Mouse (Mus musculus): ENCODE measurements around the gene Sgip1. TPM values are rescaled to one million over a fixed set of nuclear protein-coding genes. Genes with fewer than 3 reads are reported as not detected.

Gene Sgip1
- polyA plus RNA-seq (2016; fragmentation: Nextera tagmentation; extraction: Ambion mirVana), result 42.4 and 46.3 TPM in 2 replicates

- Histone ChIP-seq H3K4me1 (peaks cover 3% of the 10 kb centered on the region; the same call in 1 of the 2 replicates), H3K27me3 (no peaks in the 10 kb centered on the region), H3K9ac (no peak within 1 kb of the TSS), H3K4me2 (replicated peaks) (no peak within 1 kb of the TSS), H3K36me3 (no peaks in the 10 kb centered on the region), H3K9me3 (replicated peaks) (no peaks in the 10 kb centered on the region), H3K4me3 (no peak within 1 kb of the TSS), H3K27ac (no peak within 1 kb of the TSS)
- WGBS, result 70% methylated on average over 8 of the region's 8 CpGs
- no peak for ATAC-seq (ENCODE audit: low FRiP score)
Measured at GRCm38 (mm10) chr4:102741287-102741686, at the start of gene Sgip1. Sgip1 (plus strand) TSS chr4:102741297.

DNA sequence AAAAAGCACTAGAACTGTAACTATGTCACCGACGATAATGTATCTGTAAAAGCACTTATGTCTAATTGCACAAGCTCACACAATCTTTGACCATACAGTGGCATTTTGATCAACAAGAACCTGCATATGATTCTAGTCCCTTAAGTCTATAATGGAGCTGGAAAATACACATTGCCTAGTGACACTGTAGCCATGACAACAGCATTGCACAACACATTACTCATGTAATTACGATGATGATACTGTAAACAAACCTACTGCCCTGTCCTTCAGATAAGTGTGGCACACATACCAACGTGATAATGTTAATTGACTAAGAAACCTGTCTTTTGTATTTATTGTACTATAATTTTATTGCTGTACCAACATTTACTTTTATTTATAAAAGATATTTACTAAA, 49.7 kb upstream of the Sgip1 start:
- H3K27me3 ChIP-seq, result no peaks in the 10 kb centered on the region
- no peak for ATAC-seq (ENCODE audit: low FRiP score)
- H3K9ac ChIP-seq, result no peak overlapping the region

DNA sequence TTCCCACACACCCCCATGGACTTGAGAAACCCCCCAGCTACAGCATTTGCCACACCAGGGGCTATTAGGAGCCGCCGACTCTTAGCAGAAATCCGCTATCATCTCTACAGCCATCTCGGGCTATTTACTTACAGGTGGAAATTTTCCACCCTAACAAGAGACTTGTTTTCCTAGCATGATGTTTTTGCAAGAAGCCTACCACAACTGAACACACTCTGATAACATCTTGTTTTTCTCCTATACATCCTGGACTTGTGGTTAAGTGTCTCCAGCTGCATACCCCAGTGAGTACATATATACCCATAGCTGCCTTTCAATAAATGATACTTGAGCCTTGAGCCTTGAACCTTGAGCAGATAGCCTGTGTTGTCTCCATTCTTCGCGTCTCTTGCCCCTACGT, 43.1 kb upstream of the Sgip1 start:
- Histone ChIP-seq H3K9me3 (replicated peaks) (no peaks in the 10 kb centered on the region), H3K36me3 (no peaks in the 10 kb centered on the region), H3K27me3 (no peaks in the 10 kb centered on the region), H3K4me1 (no peaks in the 10 kb centered on the region), H3K27ac (no peak overlapping the region), H3K4me3 (no peak overlapping the region), H3K4me2 (replicated peaks) (no peak overlapping the region), H3K9ac (no peak overlapping the region)
- 96% methylated on average over 7 of the region's 7 CpGs for WGBS
- ATAC-seq (ENCODE audit: low FRiP score), result no peak

More for the DNA sequence above, 49.7 kb upstream of the Sgip1 start:
- H3K4me1 ChIP-seq, result no peaks in the 10 kb centered on the region
- no peak overlapping the region for H3K4me2 ChIP-seq (replicated peaks)
- no peak overlapping the region for H3K27ac ChIP-seq
- no peaks in the 10 kb centered on the region for H3K36me3 ChIP-seq
- no peak overlapping the region for H3K4me3 ChIP-seq
- no peaks in the 10 kb centered on the region for H3K9me3 ChIP-seq (replicated peaks)
- WGBS, result 82% methylated on average over 4 of the region's 4 CpGs

DNA sequence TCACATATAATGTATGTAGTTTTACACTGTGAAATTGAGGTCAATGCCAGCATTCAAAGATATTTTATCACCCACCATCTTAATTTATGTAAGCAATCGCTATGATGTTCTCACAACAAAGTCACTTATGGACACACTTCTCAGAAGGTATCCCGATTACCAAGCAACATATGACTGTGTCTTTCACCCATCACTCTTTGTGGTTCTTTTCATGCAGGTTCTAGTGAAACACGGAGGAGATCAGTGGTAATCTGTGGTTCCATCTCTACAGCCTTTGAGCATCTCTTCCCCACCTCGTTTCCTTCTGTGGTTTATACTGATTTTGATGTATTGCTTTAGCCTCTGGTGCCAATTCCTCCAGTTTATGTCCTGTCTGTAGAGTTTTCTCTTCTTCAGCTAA, 29.4 kb upstream of the Sgip1 start:
- Histone ChIP-seq H3K4me2 (replicated peaks) (no peak overlapping the region), H3K27ac (no peak overlapping the region), H3K36me3 (no peaks in the 10 kb centered on the region), H3K4me3 (no peak overlapping the region), H3K9me3 (replicated peaks) (no peaks in the 10 kb centered on the region), H3K4me1 (no peaks in the 10 kb centered on the region), H3K9ac (no peak overlapping the region), H3K27me3 (no peaks in the 10 kb centered on the region)
- no peak for ATAC-seq (ENCODE audit: low FRiP score)
- 91% methylated on average over 4 of the region's 4 CpGs for WGBS

GRCm38 (mm10) chr4:102715532-102715931, 25.6 kb upstream of the Sgip1 start:
- no peaks in the 10 kb centered on the region for H3K9me3 ChIP-seq (replicated peaks)
- ATAC-seq (ENCODE audit: low FRiP score), result no peak
- H3K4me1 ChIP-seq, result no peaks in the 10 kb centered on the region
- no peak overlapping the region for H3K9ac ChIP-seq
- no peaks in the 10 kb centered on the region for H3K27me3 ChIP-seq
- H3K36me3 ChIP-seq, result no peaks in the 10 kb centered on the region
- no peak overlapping the region for H3K27ac ChIP-seq
- no peak overlapping the region for H3K4me3 ChIP-seq
- no peak overlapping the region for H3K4me2 ChIP-seq (replicated peaks)

GRCm38 (mm10) chr4:102717123-102717828, 23.8 kb upstream of the Sgip1 start:
- no peak overlapping the region for H3K27ac ChIP-seq
- no peak overlapping the region for H3K9ac ChIP-seq
- 79% methylated on average over 5 of the region's 5 CpGs for WGBS
- no peaks in the 10 kb centered on the region for H3K9me3 ChIP-seq (replicated peaks)
- H3K4me2 ChIP-seq (replicated peaks), result no peak overlapping the region
- no peaks in the 10 kb centered on the region for H3K27me3 ChIP-seq
- H3K4me3 ChIP-seq, result no peak overlapping the region
- H3K4me1 ChIP-seq, result no peaks in the 10 kb centered on the region
- no peak for ATAC-seq (ENCODE audit: low FRiP score)
- no peaks in the 10 kb centered on the region for H3K36me3 ChIP-seq

DNA sequence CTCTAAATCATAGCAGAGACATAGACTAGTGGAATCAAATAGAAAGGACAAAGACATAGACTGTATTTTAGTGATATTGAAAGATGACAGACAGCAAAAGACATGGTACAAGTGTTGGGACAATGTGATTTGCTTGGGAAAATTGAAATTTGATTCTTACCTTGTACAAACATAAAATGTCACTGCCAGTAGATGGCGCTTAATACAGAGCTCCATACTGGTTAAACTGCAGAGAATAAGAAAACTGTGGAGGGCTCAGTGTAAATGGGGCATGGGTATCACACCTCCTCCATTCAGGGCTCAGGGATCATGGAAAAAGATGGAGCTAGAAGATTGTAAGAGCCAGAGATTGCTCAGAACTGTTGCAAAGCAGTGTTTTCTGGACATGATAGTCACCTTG, 21.6 kb upstream of the Sgip1 start:
- 0% methylated on average over 1 of the region's 1 CpGs for WGBS
- Histone ChIP-seq H3K4me3 (no peak overlapping the region), H3K36me3 (no peaks in the 10 kb centered on the region), H3K27ac (no peak overlapping the region), H3K4me2 (replicated peaks) (no peak overlapping the region), H3K9ac (no peak overlapping the region), H3K27me3 (no peaks in the 10 kb centered on the region), H3K9me3 (replicated peaks) (no peaks in the 10 kb centered on the region), H3K4me1 (no peaks in the 10 kb centered on the region)
- no peak for ATAC-seq (ENCODE audit: low FRiP score)

DNA sequence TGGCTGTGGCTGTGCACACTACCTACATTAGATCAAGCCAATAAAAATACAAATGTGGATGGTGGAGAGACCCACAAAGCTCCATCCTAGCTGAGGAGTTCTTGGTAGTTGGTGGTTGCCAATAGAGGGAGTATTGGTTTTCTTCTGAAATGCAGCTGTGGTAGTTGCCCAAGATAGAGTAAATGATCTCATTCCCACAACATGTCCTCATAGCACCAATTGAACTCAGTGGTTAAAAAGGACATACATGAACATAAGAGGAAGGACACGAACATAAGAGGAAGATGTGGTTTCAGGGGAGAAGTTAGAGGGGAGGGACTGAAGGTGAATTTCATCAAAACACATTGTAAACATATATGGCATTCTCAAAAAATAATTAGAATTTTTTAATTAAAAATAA, 21.1 kb upstream of the Sgip1 start:
- no peak overlapping the region for H3K4me2 ChIP-seq (replicated peaks)
- H3K9ac ChIP-seq, result no peak overlapping the region
- H3K4me3 ChIP-seq, result no peak overlapping the region
- H3K27me3 ChIP-seq, result no peaks in the 10 kb centered on the region
- 76% methylated on average over 1 of the region's 1 CpGs for whole genome bisulfite sequencing
- H3K27ac ChIP-seq, result no peak overlapping the region
- no peaks in the 10 kb centered on the region for H3K36me3 ChIP-seq
- H3K9me3 ChIP-seq (replicated peaks), result no peaks in the 10 kb centered on the region
- no peaks in the 10 kb centered on the region for H3K4me1 ChIP-seq
- no peak for ATAC-seq (ENCODE audit: low FRiP score)

GRCm38 (mm10) chr4:102724442-102724841, 16.7 kb upstream of the Sgip1 start:
- no peak for ATAC-seq (ENCODE audit: low FRiP score)
- H3K27ac ChIP-seq, result no peak overlapping the region
- H3K4me3 ChIP-seq, result no peak overlapping the region
- H3K9ac ChIP-seq, result no peak overlapping the region
- H3K4me1 ChIP-seq, result no peaks in the 10 kb centered on the region
- H3K27me3 ChIP-seq, result no peaks in the 10 kb centered on the region
- H3K36me3 ChIP-seq, result no peaks in the 10 kb centered on the region
- H3K9me3 ChIP-seq (replicated peaks), result no peaks in the 10 kb centered on the region
- WGBS, result 70% methylated on average over 5 of the region's 5 CpGs
- H3K4me2 ChIP-seq (replicated peaks), result no peak overlapping the region

DNA sequence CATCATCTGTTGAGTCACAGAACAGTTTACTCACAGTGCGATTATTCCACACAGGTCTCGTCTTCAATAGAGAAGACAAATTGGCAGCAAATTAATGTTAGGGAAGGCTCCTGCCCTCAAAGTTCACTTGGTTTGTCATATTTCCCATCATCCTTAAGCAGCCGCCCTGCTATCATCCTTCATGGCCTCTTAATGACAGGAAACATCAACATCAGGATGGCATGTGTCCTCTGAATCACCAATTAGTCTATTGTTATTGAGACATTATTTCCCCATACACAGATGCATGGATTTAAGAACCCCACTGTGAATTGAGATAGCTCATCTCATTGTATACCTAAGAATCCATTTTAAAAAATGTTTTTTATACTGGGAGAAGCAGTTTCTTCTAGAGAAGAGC, 10.1 kb upstream of the Sgip1 start:
- Histone ChIP-seq H3K9ac (no peak overlapping the region), H3K27ac (no peak overlapping the region), H3K9me3 (replicated peaks) (no peaks in the 10 kb centered on the region), H3K4me1 (no peaks in the 10 kb centered on the region), H3K4me2 (replicated peaks) (no peak overlapping the region), H3K4me3 (no peak overlapping the region), H3K36me3 (no peaks in the 10 kb centered on the region), H3K27me3 (no peaks in the 10 kb centered on the region)
- 80% methylated on average over 3 of the region's 3 CpGs for WGBS
- no peak for ATAC-seq (ENCODE audit: low FRiP score)

GRCm38 (mm10) chr4:102734022-102734657, 7.0 kb upstream of the Sgip1 start:
- no peaks in the 10 kb centered on the region for H3K9me3 ChIP-seq (replicated peaks)
- no peak overlapping the region for H3K9ac ChIP-seq
- no peak overlapping the region for H3K27ac ChIP-seq
- no peaks in the 10 kb centered on the region for H3K4me1 ChIP-seq
- no peak overlapping the region for H3K4me2 ChIP-seq (replicated peaks)
- ATAC-seq (ENCODE audit: low FRiP score), result no peak
- no peaks in the 10 kb centered on the region for H3K27me3 ChIP-seq
- 57% methylated on average over 9 of the region's 9 CpGs for WGBS
- H3K4me3 ChIP-seq, result no peak overlapping the region
- H3K36me3 ChIP-seq, result no peaks in the 10 kb centered on the region

- H3K4me3 ChIP-seq, result no peak overlapping the region
- no peak for ATAC-seq (ENCODE audit: low FRiP score)
- H3K27ac ChIP-seq, result no peak overlapping the region
- WGBS, result 79% methylated on average over 3 of the region's 3 CpGs
- H3K9me3 ChIP-seq (replicated peaks), result no peaks in the 10 kb centered on the region
- H3K36me3 ChIP-seq, result no peaks in the 10 kb centered on the region
- no peaks in the 10 kb centered on the region for H3K27me3 ChIP-seq
- no peaks in the 10 kb centered on the region; the same call in 1 of the 2 replicates for H3K4me1 ChIP-seq
- H3K4me2 ChIP-seq (replicated peaks), result no peak overlapping the region
- no peak overlapping the region for H3K9ac ChIP-seq
Measured at GRCm38 (mm10) chr4:102753334-102754090, 12.4 kb downstream of the Sgip1 start.
